Mouse (Mus musculus) spleen, adult 2 months (tissue): ENCODE data around the gene Pbp2.

Source experiments
- CTCF ChIP-seq: fragments of 200-500 bp; IDR thresholded peaks from 2 replicates; pipeline ENCODE4 v1.5.1; 2011; ENCODE audit warnings: mild to moderate bottlenecking, inconsistent platforms; ENCODE audit not compliant: insufficient read depth, insufficient read length, insufficient replicate concordance; ENCODE audit errors: extremely low read depth
- POLR2A ChIP-seq: fragments of 200-500 bp; IDR thresholded peaks from 2 replicates; pipeline ENCODE4 v1.6.1; 2011; ENCODE audit warnings: low read depth, low read length, inconsistent platforms

GRCm38 (mm10) chr6:135352537-135352936 lies 42.3 kb upstream of the Pbp2 start:
- TF ChIP-seq CTCF (no peak), POLR2A (no peak)
